Mouse (Mus musculus): ENCODE results near the gene Lap3. TPM values are rescaled to one million over a fixed set of nuclear protein-coding genes. Genes with fewer than 3 reads are reported as not detected.
A peak's percentile ranks its signal among the peaks of the same experiment; 100 is the strongest.

The Lap3 gene
- 67.2 and 67.7 TPM in 2 replicates for polyA plus RNA-seq (2016; fragmentation: Nextera tagmentation; extraction: Ambion mirVana)

GRCm38 (mm10) chr5:45493191-45494092, at the start of gene Lap3:
Gene Lap3 (plus strand): TSS chr5:45493374.
- Histone ChIP-seq H3K36me3 (replicated peaks) (peaks cover 21% of the 10 kb centered on the region), H3K27ac (peak within 1 kb of the TSS; percentile 31; the same call in 1 of the 2 replicates), H3K9ac (peak within 1 kb of the TSS; percentile 75), H3K4me3 (replicated peaks) (peak within 1 kb of the TSS; percentile 66), H3K27me3 (peaks cover 12% of the 10 kb centered on the region; the same call in 1 of the 2 replicates), H3K4me2 (peak within 1 kb of the TSS; percentile 74), H3K9me3 (no peaks in the 10 kb centered on the region), H3K4me1 (peaks cover 13% of the 10 kb centered on the region)
- 0% methylated on average over 78 of the region's 78 CpGs for WGBS
- ATAC-seq (ENCODE audit: low FRiP score) = peak; percentile 96

DNA sequence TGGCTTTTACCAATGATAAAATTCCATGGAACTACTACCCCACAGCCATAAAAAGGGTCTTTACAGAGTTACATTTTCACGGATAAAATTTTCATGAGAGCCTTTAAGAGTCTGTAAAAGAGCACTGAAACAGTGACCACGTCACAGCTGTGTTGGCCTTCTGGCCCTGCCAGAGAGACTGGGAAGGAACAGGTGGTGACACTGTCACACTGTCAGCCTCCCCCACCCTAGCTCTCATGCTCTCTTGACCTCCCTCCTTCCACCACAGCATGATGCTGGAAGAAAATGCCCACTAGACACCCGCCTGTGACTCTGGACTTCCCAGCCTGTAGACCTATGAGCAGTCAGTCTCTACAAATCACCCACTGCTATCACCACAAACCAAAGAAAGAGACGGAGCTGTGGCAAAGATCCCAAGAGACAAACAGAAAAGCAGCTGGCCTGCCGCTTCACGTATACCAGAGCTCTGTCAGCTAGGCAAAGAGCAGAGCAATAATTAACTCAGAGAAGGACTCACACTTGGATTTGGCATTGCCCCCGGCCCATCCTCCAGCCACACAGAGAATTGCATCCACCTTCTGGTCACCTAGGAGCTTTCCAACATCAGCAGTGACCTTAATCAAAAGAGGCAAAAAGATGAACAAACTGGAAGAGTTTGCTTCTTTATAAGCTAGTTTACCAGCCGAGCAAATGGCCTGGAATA, 48.9 kb upstream of the Lap3 start:
- Histone ChIP-seq H3K27me3 (peaks cover 5% of the 10 kb centered on the region; the same call in 1 of the 2 replicates), H3K9ac (no peak overlapping the region), H3K4me3 (replicated peaks) (no peak overlapping the region), H3K27ac (no peak overlapping the region), H3K36me3 (replicated peaks) (peaks cover 5% of the 10 kb centered on the region; the same call in 1 of the 2 replicates), H3K9me3 (no peaks in the 10 kb centered on the region), H3K4me2 (no peak overlapping the region), H3K4me1 (peaks cover 13% of the 10 kb centered on the region)
- ATAC-seq (ENCODE audit: low FRiP score) = no peak
- 89% methylated on average over 8 of the region's 8 CpGs for WGBS

DNA sequence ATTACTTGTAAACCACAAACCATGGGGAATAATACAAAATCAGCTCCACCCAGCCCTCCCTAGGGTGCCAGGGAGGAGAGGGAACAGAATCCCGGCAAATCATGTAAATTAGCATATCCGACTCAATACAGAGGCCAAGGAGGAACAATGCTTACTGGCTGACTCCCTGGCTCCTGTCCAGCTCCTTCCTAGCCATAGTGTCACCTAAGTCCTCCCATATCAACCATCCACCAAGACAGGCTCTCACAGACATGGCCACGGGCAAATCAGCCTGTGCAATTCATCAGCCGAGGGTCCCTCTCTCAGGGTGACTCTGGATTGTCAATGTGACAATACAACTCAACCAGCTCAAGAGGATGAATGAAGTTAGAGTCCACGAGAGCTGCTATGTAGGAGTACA, 44.5 kb upstream of the Lap3 start:
- H3K36me3 ChIP-seq (replicated peaks) = peaks cover 2% of the 10 kb centered on the region; the same call in 1 of the 2 replicates
- WGBS = 29% methylated on average over 5 of the region's 5 CpGs
- peak overlapping the region; percentile 97 for H3K4me2 ChIP-seq
- H3K9ac ChIP-seq = no peak overlapping the region
- no peaks in the 10 kb centered on the region for H3K9me3 ChIP-seq
- ATAC-seq (ENCODE audit: low FRiP score) = no peak
- H3K27ac ChIP-seq = no peak overlapping the region
- H3K4me3 ChIP-seq (replicated peaks) = 0 out of 2 replicates have a peak overlapping the region, but pooled peaks have one; percentile 55
- H3K27me3 ChIP-seq = peaks cover 5% of the 10 kb centered on the region; the same call in 1 of the 2 replicates
- H3K4me1 ChIP-seq = peaks cover 17% of the 10 kb centered on the region

- ATAC-seq (ENCODE audit: low FRiP score) = no peak
- H3K4me2 ChIP-seq = peak overlapping the region; percentile 97
- H3K36me3 ChIP-seq (replicated peaks) = no peaks in the 10 kb centered on the region
- H3K27me3 ChIP-seq = peaks cover 5% of the 10 kb centered on the region; the same call in 1 of the 2 replicates
- H3K9me3 ChIP-seq = no peaks in the 10 kb centered on the region
- WGBS = 4% methylated on average over 8 of the region's 8 CpGs
- peaks cover 17% of the 10 kb centered on the region for H3K4me1 ChIP-seq
- peak overlapping the region; percentile 81 for H3K9ac ChIP-seq
- H3K27ac ChIP-seq = no peak overlapping the region
- peak overlapping the region; percentile 55 for H3K4me3 ChIP-seq (replicated peaks)
Measured at GRCm38 (mm10) chr5:45449206-45449605, 44.0 kb upstream of the Lap3 start.

DNA sequence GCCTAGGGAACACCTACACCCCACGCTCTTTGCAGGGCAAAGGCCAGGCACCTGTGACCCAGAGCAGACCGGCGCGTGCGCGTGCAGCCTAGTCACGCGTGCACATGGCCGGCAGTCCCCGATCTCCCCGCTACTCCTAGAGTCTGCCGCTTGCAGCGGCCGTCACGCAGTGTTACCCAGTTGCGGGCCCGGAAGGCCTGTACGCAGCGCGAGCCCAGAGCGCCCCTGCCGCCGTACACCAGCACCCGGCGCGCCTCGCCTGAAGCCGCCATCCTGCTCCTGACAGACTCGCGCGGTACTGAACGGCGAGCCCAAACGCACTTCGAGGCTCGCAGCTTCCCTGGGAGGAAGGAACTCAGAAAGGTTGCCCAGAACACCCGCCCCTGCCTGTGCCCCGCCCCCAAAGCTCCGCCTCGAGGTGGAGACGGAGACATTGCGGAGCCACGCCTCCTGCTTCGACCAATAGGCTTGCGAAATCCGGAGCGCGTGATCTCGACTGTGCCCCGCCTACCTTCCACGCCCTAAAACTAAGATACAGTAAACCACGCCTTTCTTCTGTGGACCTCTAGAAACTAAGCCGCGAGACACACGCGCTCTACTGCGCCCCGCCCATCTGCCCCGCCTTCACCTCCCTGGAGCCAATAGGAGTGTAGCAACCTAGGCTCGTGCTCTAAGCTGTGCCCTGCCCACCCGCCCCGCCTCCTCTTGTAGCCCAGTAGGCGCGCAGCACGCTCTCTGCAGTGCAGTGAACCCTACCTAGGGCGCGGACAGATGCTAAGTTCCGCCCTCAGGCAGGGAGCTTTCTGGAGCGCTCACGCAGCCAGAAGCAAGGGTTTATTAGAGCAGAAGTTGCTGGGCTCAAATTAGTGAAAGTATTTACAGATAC, 43.1 kb upstream of the Lap3 start, which contains the start of gene Qdpr:
Gene Qdpr (minus strand): TSS at position 406 of the 886 bp plus-strand sequence.
- ATAC-seq (ENCODE audit: low FRiP score) = peak; percentile 99
- Histone ChIP-seq H3K4me1 (peaks cover 17% of the 10 kb centered on the region), H3K4me3 (replicated peaks) (peak within 1 kb of the TSS; percentile 55), H3K4me2 (peak within 1 kb of the TSS; percentile 97), H3K9me3 (no peaks in the 10 kb centered on the region), H3K27ac (peak within 1 kb of the TSS; percentile 62), H3K9ac (peak within 1 kb of the TSS; percentile 81), H3K36me3 (replicated peaks) (no peaks in the 10 kb centered on the region), H3K27me3 (peaks cover 8% of the 10 kb centered on the region; the same call in 1 of the 2 replicates)
- under 1% methylated on average over 66 of the region's 70 CpGs for WGBS

GRCm38 (mm10) chr5:45453451-45453850, 39.7 kb upstream of the Lap3 start, which contains the start of gene Clrn2:
Gene Clrn2 (plus strand): TSS chr5:45453751.
- Histone ChIP-seq H3K9me3 (no peaks in the 10 kb centered on the region), H3K27ac (no peak within 1 kb of the TSS), H3K4me1 (peaks cover 12% of the 10 kb centered on the region), H3K4me3 (replicated peaks) (no peak within 1 kb of the TSS), H3K9ac (no peak within 1 kb of the TSS), H3K4me2 (no peak within 1 kb of the TSS), H3K36me3 (replicated peaks) (no peaks in the 10 kb centered on the region), H3K27me3 (peaks cover 8% of the 10 kb centered on the region; the same call in 1 of the 2 replicates)
- no peak for ATAC-seq (ENCODE audit: low FRiP score)
- 76% methylated on average over 6 of the region's 6 CpGs for WGBS

GRCm38 (mm10) chr5:45454456-45454855, 38.7 kb upstream of the Lap3 start:
- no peaks in the 10 kb centered on the region for H3K9me3 ChIP-seq
- H3K4me3 ChIP-seq (replicated peaks) = no peak overlapping the region
- H3K27ac ChIP-seq = no peak overlapping the region
- H3K4me2 ChIP-seq = no peak overlapping the region
- ATAC-seq (ENCODE audit: low FRiP score) = no peak
- 0 out of 2 replicates have a peak, but pooled peaks cover 3% of the 10 kb centered on the region for H3K27me3 ChIP-seq
- peaks cover 2% of the 10 kb centered on the region; the same call in 1 of the 2 replicates for H3K4me1 ChIP-seq
- no peak overlapping the region for H3K9ac ChIP-seq
- no peaks in the 10 kb centered on the region for H3K36me3 ChIP-seq (replicated peaks)
- WGBS = 57% methylated on average over 9 of the region's 9 CpGs

GRCm38 (mm10) chr5:45472880-45473450, 20.2 kb upstream of the Lap3 start:
- Histone ChIP-seq H3K4me3 (replicated peaks) (no peak overlapping the region), H3K4me1 (peaks cover 8% of the 10 kb centered on the region), H3K27ac (no peak overlapping the region), H3K36me3 (replicated peaks) (no peaks in the 10 kb centered on the region), H3K9ac (no peak overlapping the region), H3K4me2 (no peak overlapping the region), H3K27me3 (peaks cover 13% of the 10 kb centered on the region; the same call in 1 of the 2 replicates), H3K9me3 (no peaks in the 10 kb centered on the region)
- WGBS = 51% methylated on average over 7 of the region's 7 CpGs
- no peak for ATAC-seq (ENCODE audit: low FRiP score)

DNA sequence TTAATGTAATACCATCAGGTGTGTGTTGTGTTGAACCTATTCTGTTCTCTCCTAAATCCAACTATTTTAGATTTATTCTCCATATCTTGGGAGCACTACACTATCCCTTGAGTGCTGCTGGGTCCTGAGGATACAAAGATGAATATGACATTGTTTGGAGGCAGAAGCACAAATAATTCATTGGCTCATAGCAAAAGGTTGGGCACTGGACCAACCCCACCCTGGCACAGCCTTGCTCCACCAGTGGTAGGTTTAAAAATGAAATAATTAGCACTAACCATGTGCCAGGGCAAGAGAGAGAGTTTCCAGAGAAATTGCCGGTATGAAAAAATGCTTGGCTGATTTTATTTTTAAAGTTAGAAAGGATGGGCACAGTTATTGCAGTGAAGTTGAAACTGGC, 19.7 kb upstream of the Lap3 start:
- H3K27me3 ChIP-seq = peaks cover 13% of the 10 kb centered on the region; the same call in 1 of the 2 replicates
- H3K27ac ChIP-seq = no peak overlapping the region
- no peaks in the 10 kb centered on the region for H3K9me3 ChIP-seq
- H3K4me2 ChIP-seq = no peak overlapping the region
- no peak overlapping the region for H3K4me3 ChIP-seq (replicated peaks)
- no peaks in the 10 kb centered on the region for H3K36me3 ChIP-seq (replicated peaks)
- H3K4me1 ChIP-seq = peaks cover 8% of the 10 kb centered on the region
- no peak for ATAC-seq (ENCODE audit: low FRiP score)
- WGBS = 85% methylated on average over 1 of the region's 1 CpGs
- H3K9ac ChIP-seq = no peak overlapping the region

DNA sequence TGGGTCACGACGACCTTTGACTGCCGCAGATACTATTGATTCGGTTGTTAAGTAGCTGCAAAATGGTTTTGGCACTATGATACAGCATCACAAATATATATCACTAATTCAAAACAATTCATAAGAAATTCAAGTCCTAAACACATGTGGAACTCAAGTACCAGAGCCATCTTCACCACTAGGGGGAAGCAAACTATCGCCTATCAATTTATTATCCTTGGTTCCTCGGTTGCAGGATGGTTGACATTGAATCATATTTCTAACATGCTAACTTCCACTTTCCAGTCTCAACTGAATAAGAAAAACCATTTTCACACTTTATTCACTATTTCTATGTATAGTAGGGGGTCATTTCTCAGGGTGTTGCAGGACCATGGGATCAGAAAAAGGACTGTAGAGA, 19.0 kb upstream of the Lap3 start:
- peak; percentile 63 for ATAC-seq (ENCODE audit: low FRiP score)
- no peak overlapping the region for H3K4me3 ChIP-seq (replicated peaks)
- H3K9ac ChIP-seq = no peak overlapping the region
- no peaks in the 10 kb centered on the region for H3K9me3 ChIP-seq
- H3K4me1 ChIP-seq = peaks cover 8% of the 10 kb centered on the region
- no peak overlapping the region for H3K4me2 ChIP-seq
- H3K27me3 ChIP-seq = peaks cover 13% of the 10 kb centered on the region; the same call in 1 of the 2 replicates
- no peak overlapping the region for H3K27ac ChIP-seq
- WGBS = 32% methylated on average over 6 of the region's 6 CpGs
- no peaks in the 10 kb centered on the region for H3K36me3 ChIP-seq (replicated peaks)

- H3K4me3 ChIP-seq (replicated peaks) = no peak overlapping the region
- WGBS = 82% methylated on average over 3 of the region's 4 CpGs
- no peaks in the 10 kb centered on the region for H3K9me3 ChIP-seq
- H3K27me3 ChIP-seq = peaks cover 13% of the 10 kb centered on the region; the same call in 1 of the 2 replicates
- ATAC-seq (ENCODE audit: low FRiP score) = no peak
- no peaks in the 10 kb centered on the region for H3K36me3 ChIP-seq (replicated peaks)
- H3K4me2 ChIP-seq = no peak overlapping the region
- no peak overlapping the region for H3K9ac ChIP-seq
- peaks cover 8% of the 10 kb centered on the region for H3K4me1 ChIP-seq
- H3K27ac ChIP-seq = no peak overlapping the region
Measured at GRCm38 (mm10) chr5:45474758-45475157, 18.4 kb upstream of the Lap3 start.
